Mouse (Mus musculus) C2C12 (cell line): Measurements from ENCODE around the gene Ppig.

Experiments
- CEBPB ChIP-seq: IDR thresholded peaks from one replicate; pipeline ENCODE4 v1.6.1; 2011; ENCODE audit warnings: low read depth, mild to moderate bottlenecking, control low read depth, moderate library complexity
- CTCF ChIP-seq: IDR thresholded peaks from one replicate; pipeline ENCODE4 v1.5.1; 2011; ENCODE audit not compliant: control insufficient read depth, insufficient read depth, insufficient read length
- FOSL1 ChIP-seq: IDR thresholded peaks from one replicate; pipeline ENCODE4 v1.8.0; 2011; ENCODE audit warnings: mild to moderate bottlenecking, low read length; ENCODE audit not compliant: poor library complexity, insufficient read depth, severe bottlenecking
- MAX ChIP-seq: IDR thresholded peaks from one replicate; pipeline ENCODE4 v1.6.1; 2011; ENCODE audit warnings: mild to moderate bottlenecking, control low read depth
- MYOD1 ChIP-seq: IDR thresholded peaks from one replicate; pipeline ENCODE4 v1.6.1; 2011; ENCODE audit warnings: low read depth; ENCODE audit not compliant: control insufficient read depth, insufficient read length
- MYOG ChIP-seq: IDR thresholded peaks from one replicate; pipeline ENCODE4 v1.6.1; 2011; ENCODE audit not compliant: control insufficient read depth, insufficient read length; ENCODE audit errors: extremely low read depth
- USF1 ChIP-seq: IDR thresholded peaks from one replicate; pipeline ENCODE4 v1.6.1; 2011; ENCODE audit warnings: low read depth, mild to moderate bottlenecking, control low read depth, moderate library complexity

GRCm38 (mm10) chr2:69764716-69765115, 42.4 kb downstream of the Ppig start:
- TF ChIP-seq CTCF: no peak
- TF ChIP-seq MYOG: no peak
- no peak for TF ChIP-seq MAX
- no peak for TF ChIP-seq FOSL1
- TF ChIP-seq MYOD1: no peak
- TF ChIP-seq USF1: no peak
- no peak for TF ChIP-seq CEBPB
